In the genomic region with DNA sequence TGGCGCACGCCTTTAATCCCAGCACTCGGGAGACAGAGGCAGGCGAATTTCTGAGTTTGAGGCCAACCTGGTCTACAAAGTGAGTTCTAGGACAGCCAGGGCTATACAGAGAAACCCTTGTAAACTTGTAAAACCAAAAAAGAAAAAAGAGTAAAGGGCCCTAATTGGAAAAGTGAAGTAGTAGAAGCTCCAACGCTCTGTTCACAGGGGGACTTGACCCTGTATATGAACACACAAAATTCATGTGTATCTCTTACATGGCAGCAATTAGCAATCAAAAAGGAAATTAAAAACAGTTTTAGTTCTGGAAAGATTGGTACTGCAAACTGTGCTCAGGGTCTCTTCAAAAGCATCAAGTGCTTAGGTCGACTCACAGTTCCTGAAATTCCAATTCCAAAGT, we compare ENCODE assay signal across 8 mouse cellular contexts. TPM values are rescaled to one million over a fixed set of nuclear protein-coding genes. Genes with fewer than 3 reads are reported as not detected.
DNase-seq lines count a peak whose midpoint lies in the region; ATAC-seq and TF ChIP-seq lines count a peak whose summit lies in the region.

No protein-coding gene starts in this region.

- peak overlapping the region; percentile 97 for H3K4me2 ChIP-seq in hindbrain, postnatal 0 days (ENCODE audit: low read depth, low read length)
- H3K4me2 ChIP-seq in midbrain, embryonic 16.5 days (ENCODE audit: low read length), result peak overlapping the region; percentile 50

- peak overlapping the region; percentile 96 for H3K9ac ChIP-seq in hindbrain, postnatal 0 days (replicated peaks; ENCODE audit: low read length)
- H3K9ac ChIP-seq in midbrain, embryonic 16.5 days (ENCODE audit: low read depth, low read length), result peak overlapping the region; percentile 63

- peaks cover 6% of the 10 kb centered on the region; the same call in 1 of the 2 replicates for H3K36me3 ChIP-seq in kidney, adult 2 months (ENCODE audit: control insufficient read depth, insufficient read depth, low read length)
- H3K36me3 ChIP-seq in hindbrain, postnatal 0 days (ENCODE audit: insufficient read depth, low read length), result peaks cover 12% of the 10 kb centered on the region; the same call in 1 of the 2 replicates
- H3K36me3 ChIP-seq in midbrain, embryonic 16.5 days (ENCODE audit: control insufficient read depth, insufficient read depth, low read length), result peaks cover 19% of the 10 kb centered on the region

- no peaks in the 10 kb centered on the region for H3K9me3 ChIP-seq in hindbrain, postnatal 0 days (ENCODE audit: low read length)
- H3K9me3 ChIP-seq in midbrain, embryonic 16.5 days (replicated peaks; ENCODE audit: control insufficient read depth, low read length, poor library complexity, severe bottlenecking), result no peaks in the 10 kb centered on the region

- TF ChIP-seq CTCF in kidney, adult 2 months (conservative IDR thresholded peaks at IDR 0.05; ENCODE audit: insufficient read depth, insufficient read length, low read depth, low read length), result no peak
- no peak for TF ChIP-seq CTCF in hindbrain, postnatal 0 days (IDR thresholded peaks at IDR 0.05; ENCODE audit: low read depth)

- H3K27ac ChIP-seq in kidney, adult 2 months (ENCODE audit: insufficient read depth, low read depth, low read length), result no peak overlapping the region
- H3K27ac ChIP-seq in brown adipose tissue, adult 24 weeks (replicated peaks; ENCODE audit: low read depth, low read length), result no peak overlapping the region
- peak overlapping the region; percentile 96; the same call in 1 of the 2 replicates for H3K27ac ChIP-seq in hindbrain, postnatal 0 days
- peak overlapping the region; percentile 93 for H3K27ac ChIP-seq in midbrain, embryonic 16.5 days (ENCODE audit: low read length)

- no peaks in the 10 kb centered on the region for H3K27me3 ChIP-seq in kidney, adult 2 months (replicated peaks; ENCODE audit: control insufficient read depth, insufficient read depth, low read length)
- H3K27me3 ChIP-seq in hindbrain, postnatal 0 days (ENCODE audit: insufficient read depth, low read length), result no peaks in the 10 kb centered on the region
- H3K27me3 ChIP-seq in midbrain, embryonic 16.5 days (ENCODE audit: control insufficient read depth, insufficient read depth, low read depth, low read length), result no peaks in the 10 kb centered on the region

- no peak for TF ChIP-seq POLR2A in kidney, adult 2 months (IDR thresholded peaks at IDR 0.05; ENCODE audit: low read depth, low read length)

- H3K4me3 ChIP-seq in kidney, adult 2 months (ENCODE audit: insufficient read depth, low read depth, low read length), result peak overlapping the region; percentile 80; the same call in 1 of the 2 replicates
- H3K4me3 ChIP-seq in brown adipose tissue, adult 24 weeks (ENCODE audit: insufficient read depth, low read depth, low read length), result peak overlapping the region; percentile 83
- H3K4me3 ChIP-seq in hindbrain, postnatal 0 days (ENCODE audit: low read length), result peak overlapping the region; percentile 97
- H3K4me3 ChIP-seq in midbrain, embryonic 16.5 days (ENCODE audit: low read depth, low read length), result peak overlapping the region; percentile 94

- DNase-seq in kidney, adult 2 months, result no peak
- DNase-seq in kidney, adult 8-10 months, result no peak
- DNase-seq in hindbrain, postnatal 0 days (ENCODE audit: low spot score), result no peak
- DNase-seq in cerebellum, adult 9-11 months, result no peak
- no peak for DNase-seq in lung, postnatal 10 days

- no peaks in the 10 kb centered on the region for H3K4me1 ChIP-seq in kidney, adult 2 months (ENCODE audit: control insufficient read depth, insufficient read depth, low read length)
- no peaks in the 10 kb centered on the region; the same call in 1 of the 2 replicates for H3K4me1 ChIP-seq in brown adipose tissue, adult 24 weeks (ENCODE audit: control insufficient read depth, insufficient read depth, insufficient read length, low read length)
- no peaks in the 10 kb centered on the region for H3K4me1 ChIP-seq in hindbrain, postnatal 0 days (ENCODE audit: insufficient read depth, low read length)
- peaks cover 12% of the 10 kb centered on the region for H3K4me1 ChIP-seq in midbrain, embryonic 16.5 days (ENCODE audit: control insufficient read depth, insufficient read depth, low read length)

- WGBS in kidney, adult 2 months, result 24% methylated on average over 6 of the region's 6 CpGs
- WGBS in hindbrain, postnatal 0 days, result 26% methylated on average over 6 of the region's 6 CpGs
- 26% methylated on average over 6 of the region's 6 CpGs for WGBS in midbrain, embryonic 16.5 days

- ATAC-seq in hindbrain, postnatal 0 days, result no peak
- ATAC-seq in midbrain, embryonic 16.5 days, result peak; percentile 4; the same call in 1 of the 2 replicates
- no peak for ATAC-seq in erythroid progenitor cell, adult 5-6 weeks (replicated peaks; ENCODE audit: low FRiP score, poor library complexity, severe bottlenecking)

RNA-seq across cellular contexts. Expression of a gene that starts 0.3 kb away (rescaled TPM):
- polyA plus RNA-seq in kidney, adult 2 months (2012; rRNA removed), result 372 and 534 TPM in 2 replicates
- polyA plus RNA-seq in brown adipose tissue, adult 24 weeks (2012; ENCODE audit: insufficient read depth, insufficient read length, missing spikeins), result 544 and 683 TPM in 2 replicates
- total RNA-seq in hindbrain, postnatal 0 days (2014; rRNA removed), result 463 and 470 TPM in 2 replicates
- polyA plus RNA-seq in hindbrain, postnatal 0 days (2015; fragmentation: Nextera tagmentation; extraction: Ambion mirVana), result 523 and 530 TPM in 2 replicates
- polyA plus RNA-seq in midbrain, embryonic 16.5 days (2015; fragmentation: Nextera tagmentation; extraction: Ambion mirVana), result 381 and 382 TPM in 2 replicates
- total RNA-seq in erythroid progenitor cell, adult 5-6 weeks (2015; ENCODE audit: low replicate concordance), result 1,437 and 1,602 TPM in 2 replicates
- 328 and 447 TPM in 2 replicates for total RNA-seq in erythroid progenitor cell, adult 5-6 weeks (2017; ENCODE audit: low replicate concordance)

RNA-seq across cellular contexts. Expression of a gene that starts 22.6 kb away (rescaled TPM):
- polyA plus RNA-seq in kidney, adult 2 months (2012; rRNA removed), result 6.9 and 8.6 TPM in 2 replicates
- polyA plus RNA-seq in brown adipose tissue, adult 24 weeks (2012; ENCODE audit: insufficient read depth, insufficient read length, missing spikeins), result 0.71 and 2.5 TPM in 2 replicates
- 23.9 and 29.8 TPM in 2 replicates for total RNA-seq in hindbrain, postnatal 0 days (2014; rRNA removed)
- polyA plus RNA-seq in hindbrain, postnatal 0 days (2015; fragmentation: Nextera tagmentation; extraction: Ambion mirVana), result 26.8 and 29.1 TPM in 2 replicates
- 18.7 TPM in 2 replicates for polyA plus RNA-seq in midbrain, embryonic 16.5 days (2015; fragmentation: Nextera tagmentation; extraction: Ambion mirVana)
- not detected in 2 replicates for total RNA-seq in erythroid progenitor cell, adult 5-6 weeks (2015; ENCODE audit: low replicate concordance)
- 0.51 and 0.61 TPM in 2 replicates for total RNA-seq in erythroid progenitor cell, adult 5-6 weeks (2017; ENCODE audit: low replicate concordance)

RNA-seq across cellular contexts. Expression of a gene that starts 26.1 kb away (rescaled TPM):
- 0.20 and 0.50 TPM in 2 replicates for polyA plus RNA-seq in kidney, adult 2 months (2012; rRNA removed)
- polyA plus RNA-seq in brown adipose tissue, adult 24 weeks (2012; ENCODE audit: insufficient read depth, insufficient read length, missing spikeins), result not detected in 2 replicates
- 5.0 and 8.4 TPM in 2 replicates for total RNA-seq in hindbrain, postnatal 0 days (2014; rRNA removed)
- polyA plus RNA-seq in hindbrain, postnatal 0 days (2015; fragmentation: Nextera tagmentation; extraction: Ambion mirVana), result 6.9 and 10.1 TPM in 2 replicates
- polyA plus RNA-seq in midbrain, embryonic 16.5 days (2015; fragmentation: Nextera tagmentation; extraction: Ambion mirVana), result 6.4 and 7.3 TPM in 2 replicates
- 67.8 and 92.6 TPM in 2 replicates for total RNA-seq in erythroid progenitor cell, adult 5-6 weeks (2015; ENCODE audit: low replicate concordance)
- total RNA-seq in erythroid progenitor cell, adult 5-6 weeks (2017; ENCODE audit: low replicate concordance), result 69.3 and 112 TPM in 2 replicates

RNA-seq across cellular contexts. Expression of a gene that starts 29.8 kb away (rescaled TPM):
- polyA plus RNA-seq in kidney, adult 2 months (2012; rRNA removed), result 0.20 TPM in 1 of 2 replicates, not detected in the other
- polyA plus RNA-seq in brown adipose tissue, adult 24 weeks (2012; ENCODE audit: insufficient read depth, insufficient read length, missing spikeins), result not detected in 2 replicates
- 2.0 and 5.8 TPM in 2 replicates for total RNA-seq in hindbrain, postnatal 0 days (2014; rRNA removed)
- 2.0 and 2.8 TPM in 2 replicates for polyA plus RNA-seq in hindbrain, postnatal 0 days (2015; fragmentation: Nextera tagmentation; extraction: Ambion mirVana)
- polyA plus RNA-seq in midbrain, embryonic 16.5 days (2015; fragmentation: Nextera tagmentation; extraction: Ambion mirVana), result 0.46 and 1.1 TPM in 2 replicates
- total RNA-seq in erythroid progenitor cell, adult 5-6 weeks (2015; ENCODE audit: low replicate concordance), result not detected in 2 replicates
- total RNA-seq in erythroid progenitor cell, adult 5-6 weeks (2017; ENCODE audit: low replicate concordance), result not detected in 2 replicates

RNA-seq across cellular contexts. Expression of a gene that starts 30.8 kb away (rescaled TPM):
- polyA plus RNA-seq in kidney, adult 2 months (2012; rRNA removed), result 4.5 and 4.6 TPM in 2 replicates
- polyA plus RNA-seq in brown adipose tissue, adult 24 weeks (2012; ENCODE audit: insufficient read depth, insufficient read length, missing spikeins), result 1.8 TPM in 1 of 2 replicates, not detected in the other
- total RNA-seq in hindbrain, postnatal 0 days (2014; rRNA removed), result 7.8 and 9.1 TPM in 2 replicates
- 4.9 and 5.4 TPM in 2 replicates for polyA plus RNA-seq in hindbrain, postnatal 0 days (2015; fragmentation: Nextera tagmentation; extraction: Ambion mirVana)
- polyA plus RNA-seq in midbrain, embryonic 16.5 days (2015; fragmentation: Nextera tagmentation; extraction: Ambion mirVana), result 3.9 and 4.0 TPM in 2 replicates
- not detected in 2 replicates for total RNA-seq in erythroid progenitor cell, adult 5-6 weeks (2015; ENCODE audit: low replicate concordance)
- 1.2 and 5.1 TPM in 2 replicates for total RNA-seq in erythroid progenitor cell, adult 5-6 weeks (2017; ENCODE audit: low replicate concordance)

Comparison
In these comparisons a context has a peak if more than half of its experiments do, and no peak if none do; other contexts are left out.
1. H3K27ac ChIP-seq: peak in hindbrain, postnatal 0 days (single experiment) and midbrain, embryonic 16.5 days (single experiment); none in kidney, adult 2 months (single experiment) and brown adipose tissue, adult 24 weeks (single experiment).
2. Peak in every context shown above with its lines, with median percentiles within 50 percentile points of each other: H3K4me3 ChIP-seq.